Mouse (Mus musculus) adipocyte (in vitro differentiated cells): ENCODE results near the gene Usp46.
"Not testable (repeated sequence)": the region's sequence is repeated elsewhere in the genome, so short reads cannot be mapped to it uniquely, and the experiment has no call there.

ENCODE experiments used
- DNase-seq: peaks from one replicate; pipeline ENCODE4 v3.0.0-alpha.2; 2016; ENCODE audit warnings: low spot score

Usp46 gene

DNA sequence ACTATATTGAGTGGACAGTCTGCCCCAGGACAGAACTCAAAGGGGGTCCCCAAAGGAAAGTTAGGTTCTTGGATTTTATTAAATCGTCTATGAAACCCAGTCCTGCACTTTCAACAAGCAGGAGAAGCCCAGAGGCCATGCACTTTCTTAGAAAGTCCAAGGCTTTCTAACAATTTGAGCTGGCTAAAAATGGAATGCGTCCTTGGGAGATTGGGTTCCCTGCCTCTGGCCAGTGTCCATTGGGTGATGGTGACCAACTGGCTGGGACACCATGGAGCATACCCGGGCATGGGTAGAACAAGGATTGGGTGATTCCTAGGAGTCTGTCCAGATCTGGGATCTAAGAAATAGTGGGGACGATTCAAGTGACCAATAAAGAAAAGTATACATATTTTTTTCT lies 47.7 kb downstream of the Usp46 start:
- no peak for DNase-seq

DNA sequence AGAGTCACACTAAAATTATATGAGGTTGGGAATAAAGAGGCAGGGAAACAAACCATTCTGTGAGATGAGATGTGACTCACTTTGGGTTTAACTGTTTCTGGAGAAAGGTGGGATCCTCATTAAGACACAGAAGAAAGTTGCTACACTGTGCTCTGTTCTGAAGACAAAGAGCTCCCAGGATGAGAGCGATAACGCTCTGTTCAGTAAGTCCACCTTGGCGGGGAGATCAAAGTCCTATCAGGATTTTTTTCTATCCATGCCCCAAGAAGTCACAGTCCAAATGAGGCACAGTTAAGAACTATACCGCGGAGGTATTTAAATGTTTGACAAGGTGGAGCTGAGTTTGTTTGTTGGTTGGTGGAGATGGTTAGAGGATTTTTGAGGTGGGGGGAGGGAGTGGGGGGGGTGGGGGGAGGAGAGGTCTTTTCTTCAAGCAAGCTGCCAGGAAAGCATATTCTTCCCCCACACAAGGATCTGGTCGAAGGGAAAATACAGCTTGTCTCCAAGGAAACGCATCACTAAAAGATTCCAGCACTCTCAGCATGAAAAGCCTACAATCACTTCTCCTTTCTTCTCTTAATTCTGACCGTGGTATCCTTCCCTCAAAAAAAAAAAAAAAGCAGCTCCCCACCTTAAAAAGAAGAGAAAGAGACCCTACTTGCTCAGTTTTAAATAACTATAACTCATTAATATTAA lies 49.2 kb downstream of the Usp46 start:
- DNase-seq, result no peak

DNA sequence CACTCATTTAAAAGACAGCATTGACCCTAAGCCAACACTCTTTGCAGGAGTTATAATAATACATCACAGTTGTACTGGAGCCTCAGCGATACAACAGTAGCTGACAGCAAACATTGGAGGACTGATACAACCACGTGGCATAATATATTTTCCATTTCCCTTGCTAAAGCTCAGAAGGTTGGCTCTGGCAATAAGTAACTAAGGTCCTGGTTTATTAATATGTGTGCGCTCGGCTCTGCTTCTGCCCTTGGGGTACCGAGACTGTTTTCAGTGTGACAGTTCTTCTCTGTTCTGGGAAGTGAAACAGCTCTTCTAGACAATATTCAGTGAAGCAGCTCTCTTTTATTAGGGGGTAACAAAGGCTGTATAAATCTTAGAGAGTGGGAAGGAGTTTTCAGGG lies 50.7 kb downstream of the Usp46 start:
- no peak for DNase-seq

DNA sequence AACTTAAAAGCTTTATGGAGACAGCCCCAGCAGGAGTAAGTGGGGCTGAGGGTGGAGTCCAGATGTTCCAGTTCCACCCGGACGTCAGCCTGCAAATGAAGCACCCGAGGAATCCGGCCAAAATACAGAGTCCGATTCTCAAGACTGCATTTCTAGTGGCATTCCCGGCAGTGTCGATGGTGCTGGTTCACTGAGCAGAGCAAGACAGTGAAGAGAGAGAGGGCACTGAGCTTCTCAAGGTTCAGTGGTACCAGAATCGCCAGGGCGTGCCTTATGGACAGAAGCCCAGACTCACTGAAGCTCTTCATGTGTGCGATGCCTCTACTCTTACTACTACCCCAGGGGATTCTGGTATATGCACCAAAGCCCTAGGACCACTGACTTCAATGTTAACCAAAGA lies 56.6 kb downstream of the Usp46 start:
- DNase-seq, result no peak

DNA sequence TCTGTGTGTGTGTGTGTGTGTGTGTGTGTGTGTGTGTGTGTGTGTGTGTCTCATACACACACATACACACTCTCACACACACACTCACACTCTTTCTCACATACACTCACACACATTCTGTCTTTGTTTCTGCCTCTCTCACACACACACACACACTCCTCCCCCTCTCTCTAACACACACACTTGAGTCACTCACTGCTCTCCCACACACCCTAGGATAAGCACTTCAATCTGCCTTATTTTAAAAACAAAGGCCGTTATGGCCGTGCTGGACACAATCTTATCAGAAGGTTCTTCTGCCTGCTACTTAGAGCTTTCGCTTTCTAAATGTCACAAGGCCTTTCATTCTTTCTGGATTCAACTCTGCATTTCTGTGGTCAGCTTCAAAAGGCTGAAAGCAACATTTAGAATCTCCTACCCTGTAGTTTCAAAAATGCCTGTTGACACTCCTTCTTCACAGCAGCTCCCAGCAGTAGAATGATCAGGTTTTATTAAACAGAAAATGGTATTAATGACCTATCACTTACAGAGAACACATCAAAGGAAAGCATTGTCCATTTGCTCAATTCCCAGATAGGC lies 60.6 kb downstream of the Usp46 start:
- DNase-seq, result peak; percentile 8

DNA sequence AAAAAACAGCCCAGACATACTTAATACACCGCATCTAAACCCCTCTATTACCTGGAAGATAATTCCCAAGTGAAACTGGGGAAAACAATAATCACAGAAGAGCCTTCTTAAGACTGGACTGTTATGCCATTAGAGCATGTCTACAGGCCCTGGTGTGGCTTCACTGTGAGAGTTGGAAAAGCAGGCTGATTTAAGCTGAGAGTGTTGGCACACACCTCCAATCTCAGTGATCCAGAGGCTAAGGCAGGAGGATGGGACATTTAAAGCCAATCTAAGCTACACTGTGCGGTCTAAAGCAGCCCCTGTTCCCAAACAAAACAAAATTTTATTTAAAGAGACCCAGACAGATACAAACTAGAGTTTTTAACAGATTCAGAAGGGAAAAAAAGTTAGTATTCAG lies 62.3 kb downstream of the Usp46 start:
- no peak for DNase-seq

DNA sequence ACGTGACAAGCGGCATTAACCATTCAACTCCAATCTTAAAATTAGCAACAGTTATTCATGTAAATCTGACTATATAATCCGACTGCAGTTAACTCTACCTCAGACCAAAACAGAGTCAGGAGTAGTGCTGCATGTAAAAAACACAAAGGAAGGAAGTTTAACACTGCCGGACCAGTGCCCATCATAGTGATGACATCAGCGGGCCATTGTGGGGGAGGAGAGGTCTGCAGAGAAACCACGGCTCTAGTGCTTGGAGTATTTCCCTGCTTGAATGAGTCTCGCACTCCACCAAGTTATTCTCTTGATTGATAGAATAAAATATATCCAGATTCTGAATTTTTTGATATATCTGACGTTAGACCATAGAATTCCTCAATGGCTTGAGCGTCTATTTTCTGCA lies 66.5 kb downstream of the Usp46 start:
- no peak for DNase-seq

DNA sequence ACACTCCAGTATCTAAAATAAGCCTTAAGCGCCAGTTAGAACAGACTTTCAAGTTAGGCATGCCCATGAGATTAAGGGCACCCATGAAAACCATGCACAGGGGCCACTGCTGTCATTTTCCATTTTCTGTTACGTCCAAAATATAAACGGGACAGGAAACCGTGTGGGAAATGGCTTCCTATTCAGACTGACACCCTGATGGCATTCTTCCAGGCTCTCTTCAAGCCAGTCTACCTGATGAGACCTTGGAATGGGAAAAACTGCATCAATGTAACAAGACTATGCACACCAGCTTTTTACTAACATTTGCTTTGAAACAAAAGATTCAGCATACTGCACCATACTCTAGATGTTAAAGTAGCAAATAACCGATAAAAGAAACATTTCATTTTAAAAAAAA lies 69.3 kb downstream of the Usp46 start:
- DNase-seq, result no peak

DNA sequence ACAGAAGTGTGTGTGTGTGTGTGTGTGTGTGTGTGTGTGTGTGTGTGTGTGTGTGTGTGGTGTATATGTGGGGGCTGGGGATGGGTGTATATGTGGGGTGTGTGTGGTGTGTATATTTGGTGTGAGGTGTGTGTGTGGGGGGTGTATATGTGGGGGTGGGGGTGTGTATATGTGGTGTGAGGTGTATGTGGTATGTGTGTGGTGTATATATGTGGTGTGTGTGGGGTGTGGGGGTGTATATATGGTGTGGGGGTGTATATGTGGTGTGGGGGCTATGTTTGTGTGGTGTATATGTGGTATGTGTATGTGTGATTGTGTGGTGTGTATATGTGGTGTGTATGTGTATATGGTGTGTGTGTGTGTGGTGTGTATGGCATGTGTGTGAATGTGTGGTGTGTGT lies 73.4 kb downstream of the Usp46 start:
- no peak for DNase-seq

DNA sequence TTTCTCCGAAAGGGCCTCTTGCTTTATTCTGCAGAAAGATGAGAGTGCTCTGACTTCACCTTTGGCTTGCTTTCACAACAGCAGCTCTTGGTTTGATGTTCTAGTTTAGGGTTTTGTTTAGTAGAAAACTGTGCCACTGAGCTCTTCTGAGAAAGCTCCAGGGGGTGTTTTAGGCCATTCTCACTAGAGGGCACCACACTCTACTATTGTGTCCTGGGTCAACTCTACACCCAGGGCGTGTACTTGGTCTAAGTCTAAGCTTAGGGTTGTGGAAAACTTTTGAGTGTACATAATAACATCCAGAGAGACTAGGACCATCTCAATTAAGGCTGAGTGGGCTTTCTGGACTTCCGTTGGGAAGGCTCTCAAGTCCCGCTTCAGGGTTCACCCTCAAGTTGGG lies 74.7 kb downstream of the Usp46 start:
- peak; percentile 84 for DNase-seq

DNA sequence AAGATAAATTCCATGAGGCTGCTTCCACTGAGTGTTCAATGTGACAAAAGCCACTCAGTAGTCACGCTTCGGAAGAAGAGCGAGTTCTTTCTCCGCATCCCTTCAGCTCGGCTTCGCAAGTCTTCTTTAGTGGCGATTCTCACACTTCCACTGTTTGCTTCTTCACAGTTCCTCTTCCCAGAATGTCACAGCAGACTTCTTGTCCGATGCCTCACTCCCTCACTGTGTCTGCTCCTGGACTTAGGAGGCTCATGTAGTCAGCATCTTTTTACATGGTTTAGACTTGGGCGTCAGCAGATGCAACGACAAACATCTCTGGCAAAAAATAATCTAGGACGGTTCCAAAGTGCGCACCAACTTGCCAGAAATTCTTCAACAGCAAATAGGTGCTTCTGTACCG lies 75.9 kb downstream of the Usp46 start:
- no peak for DNase-seq

DNA sequence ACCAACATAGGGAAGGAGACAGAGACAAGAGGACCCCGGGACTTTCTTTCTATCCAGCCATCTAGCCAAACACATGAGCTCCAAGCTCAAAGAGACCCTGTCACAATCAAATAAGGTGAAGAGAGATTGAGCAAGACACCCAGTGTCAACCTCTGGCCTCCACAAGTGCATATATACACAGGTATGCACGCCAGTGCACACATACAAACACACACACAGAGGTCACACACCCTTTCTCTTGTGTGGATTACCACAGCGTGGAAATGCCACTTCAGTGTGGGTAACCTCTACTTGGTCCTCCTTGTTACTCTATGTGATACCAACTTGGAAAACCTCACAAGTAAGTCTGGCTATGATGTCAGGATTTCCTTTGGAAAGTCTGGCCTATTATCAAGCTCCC lies 78.7 kb downstream of the Usp46 start:
- no peak for DNase-seq

DNA sequence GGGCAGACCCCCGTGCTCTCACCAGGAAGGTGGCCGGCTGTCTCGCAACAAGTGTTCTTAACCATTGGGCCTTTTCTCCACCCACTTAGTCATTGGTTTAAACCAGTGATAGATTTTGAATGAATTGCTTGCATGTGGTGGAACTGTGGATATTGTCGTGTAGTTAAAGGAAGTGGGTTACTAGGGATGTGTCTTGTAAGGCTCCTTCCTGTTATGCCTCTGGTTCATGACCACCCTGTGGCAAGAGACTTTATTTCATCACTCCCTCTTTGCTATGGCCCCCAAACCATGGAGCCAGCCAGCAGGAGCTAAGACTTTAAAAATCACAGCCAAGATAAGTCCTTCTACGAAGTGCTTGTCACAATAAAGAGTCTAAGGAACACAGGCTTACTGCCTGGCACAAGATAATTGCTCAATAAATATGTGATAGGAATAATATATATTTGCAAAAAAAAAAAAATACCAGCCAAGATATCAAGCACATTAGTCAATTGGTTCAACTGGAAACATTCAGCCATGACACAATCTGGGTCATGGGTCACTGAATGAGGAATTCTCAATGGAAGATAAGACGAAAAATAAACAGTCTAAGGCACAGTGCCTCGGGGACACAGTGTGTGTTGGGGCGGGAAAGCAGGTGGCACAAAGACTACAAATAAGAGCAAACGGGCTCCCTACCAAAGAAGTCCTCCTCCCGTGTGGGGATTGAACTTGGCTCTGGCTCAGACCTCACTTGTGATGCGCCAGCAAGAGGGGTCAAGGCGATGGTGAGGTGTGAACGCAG lies 80.3 kb downstream of the Usp46 start:
- peak; percentile 62 for DNase-seq

DNA sequence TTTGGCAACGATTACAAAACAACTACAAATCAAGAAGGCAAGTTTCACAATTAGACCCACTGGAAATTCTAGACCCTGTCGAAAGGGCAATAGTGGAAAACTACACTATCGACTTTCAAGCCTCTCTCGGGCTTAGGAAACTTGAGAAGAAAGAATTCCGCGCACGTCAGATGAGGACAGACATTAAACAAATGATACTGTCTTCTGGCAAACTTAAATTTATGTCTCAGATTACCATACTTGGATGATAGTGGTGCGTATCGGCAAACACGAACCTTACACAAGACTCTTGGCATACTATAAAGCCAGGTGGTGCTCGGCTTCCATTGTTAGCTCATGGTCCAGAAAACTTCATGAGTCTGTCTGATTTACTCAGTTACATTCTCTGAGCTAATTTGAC lies 90.8 kb downstream of the Usp46 start:
- peak; percentile 37 for DNase-seq

DNA sequence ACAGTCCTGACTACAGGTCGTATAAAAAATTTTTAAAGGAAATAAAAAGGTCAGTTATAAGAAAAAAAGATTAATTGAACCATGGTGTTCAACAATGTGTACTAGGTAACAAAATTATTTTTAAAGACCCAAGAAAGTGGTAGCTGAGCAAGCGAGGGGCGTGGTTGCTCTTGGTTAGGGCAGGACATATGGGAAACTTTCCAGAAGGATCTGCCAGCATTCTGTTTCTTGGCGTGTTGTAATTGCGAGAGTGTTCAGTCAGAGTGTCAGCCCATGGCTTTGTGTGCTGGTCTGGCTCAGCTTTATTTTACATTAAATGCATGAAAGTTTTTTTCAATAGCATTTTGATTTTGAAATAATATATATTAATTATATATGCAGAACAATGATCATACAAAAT lies 96.5 kb downstream of the Usp46 start:
- DNase-seq, result peak; percentile 68

DNA sequence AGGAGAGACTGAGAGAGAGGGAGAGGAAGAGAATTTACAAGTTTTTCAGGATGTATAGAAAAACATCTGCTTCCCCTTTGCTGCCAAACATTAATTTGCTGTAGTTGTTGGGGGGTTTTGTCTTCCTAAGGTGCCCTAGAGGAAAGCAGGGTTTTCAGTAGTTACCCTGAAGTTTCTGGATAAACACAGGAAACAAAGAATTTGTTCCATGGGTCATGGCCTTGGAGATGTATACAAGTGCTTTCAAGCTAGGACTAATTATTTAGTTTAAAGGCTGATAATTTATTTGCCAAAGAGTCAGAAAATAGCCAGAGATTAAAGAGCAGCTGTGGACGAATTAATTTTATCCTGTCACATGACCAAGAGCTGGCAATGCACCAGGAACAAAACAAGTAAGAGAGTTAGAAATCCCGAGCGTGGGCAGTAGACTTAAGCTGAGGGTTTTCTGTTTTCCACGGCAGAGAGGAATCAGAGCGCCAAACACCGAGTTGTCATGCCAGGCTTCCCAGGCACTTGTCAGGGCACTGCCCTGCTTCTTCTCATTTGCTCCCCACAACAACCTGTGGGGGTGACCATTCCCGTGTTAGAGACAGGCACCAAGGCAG lies 98.1 kb downstream of the Usp46 start:
- DNase-seq, result peak; percentile 39

DNA sequence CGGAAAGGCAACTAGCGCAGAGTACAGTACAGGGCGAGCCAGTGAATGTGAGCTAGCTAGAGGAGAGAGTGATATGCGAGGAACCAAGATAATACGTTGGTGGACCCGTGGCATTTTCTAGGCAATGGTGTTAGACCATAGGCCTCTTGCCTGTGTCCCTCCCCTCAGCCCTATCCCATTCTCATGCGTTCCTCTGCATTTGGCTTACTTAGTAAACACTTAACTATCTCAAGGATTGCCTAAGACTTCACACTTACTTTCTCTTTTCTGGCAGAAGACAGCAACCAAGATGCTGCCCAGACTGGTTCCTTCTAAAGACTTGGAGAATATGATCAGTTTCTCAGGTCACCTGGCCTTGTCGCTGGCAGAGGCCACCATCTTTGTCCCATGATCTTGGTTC lies 98.9 kb downstream of the Usp46 start:
- DNase-seq, result no peak

DNA sequence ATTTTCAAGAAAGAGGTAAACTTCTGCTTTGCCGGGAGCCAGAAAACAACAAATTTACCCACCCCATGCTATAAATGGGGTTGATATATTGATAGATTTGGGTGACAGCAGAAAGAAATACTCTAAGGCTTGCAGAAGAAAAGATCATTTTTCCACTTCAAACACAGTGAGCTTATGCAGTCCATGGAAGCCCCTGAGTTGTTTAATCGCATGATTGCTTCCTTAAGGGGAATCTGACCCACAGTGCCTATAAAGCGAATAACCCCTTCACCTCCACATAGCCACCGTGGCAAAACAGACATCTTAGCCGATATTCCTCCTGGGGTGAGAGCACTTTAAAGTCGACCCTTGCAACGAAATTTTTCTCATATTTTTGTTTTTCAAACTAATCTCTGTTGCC lies 108.5 kb downstream of the Usp46 start:
- no peak for DNase-seq

DNA sequence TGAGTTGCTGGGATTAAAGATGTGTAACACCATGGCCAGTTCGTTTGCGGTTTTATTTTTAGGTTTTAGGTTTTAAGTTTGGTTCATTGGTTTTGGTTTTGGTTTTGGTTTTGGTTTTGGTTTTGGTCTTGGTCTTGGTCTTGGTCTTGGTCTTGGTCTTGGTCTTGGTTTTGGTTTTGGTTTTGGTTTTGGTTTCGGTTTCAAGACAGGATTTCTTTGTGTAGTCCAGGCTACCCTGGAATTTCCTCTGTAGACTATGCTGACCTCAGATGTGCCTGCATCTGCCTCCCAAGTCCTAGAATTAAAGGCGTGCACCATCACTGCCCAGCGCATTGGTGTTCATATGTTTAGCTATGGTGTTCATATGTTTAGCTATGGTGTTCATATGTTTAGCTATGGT lies 109.6 kb downstream of the Usp46 start:
- DNase-seq, result not testable (repeated sequence)

DNA sequence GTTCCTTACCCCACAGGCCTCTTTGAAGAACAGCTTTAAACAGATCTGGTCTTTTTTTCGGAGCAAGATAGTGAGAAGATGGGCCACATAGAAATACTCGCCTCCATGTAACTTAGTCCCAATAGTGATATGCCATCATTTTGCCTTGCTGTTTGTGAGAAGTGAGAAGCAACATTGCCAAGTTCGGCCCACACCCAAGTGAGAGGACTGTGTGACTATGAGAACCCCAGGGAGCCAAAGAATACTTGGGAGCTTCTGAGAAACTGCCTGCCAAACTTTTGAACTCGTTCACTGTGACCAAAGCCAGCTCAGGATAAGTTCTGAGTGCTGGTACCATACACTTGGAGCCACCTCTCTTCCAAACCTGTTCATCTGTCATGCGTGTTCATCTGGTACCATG lies 110.1 kb downstream of the Usp46 start:
- DNase-seq, result no peak

DNA sequence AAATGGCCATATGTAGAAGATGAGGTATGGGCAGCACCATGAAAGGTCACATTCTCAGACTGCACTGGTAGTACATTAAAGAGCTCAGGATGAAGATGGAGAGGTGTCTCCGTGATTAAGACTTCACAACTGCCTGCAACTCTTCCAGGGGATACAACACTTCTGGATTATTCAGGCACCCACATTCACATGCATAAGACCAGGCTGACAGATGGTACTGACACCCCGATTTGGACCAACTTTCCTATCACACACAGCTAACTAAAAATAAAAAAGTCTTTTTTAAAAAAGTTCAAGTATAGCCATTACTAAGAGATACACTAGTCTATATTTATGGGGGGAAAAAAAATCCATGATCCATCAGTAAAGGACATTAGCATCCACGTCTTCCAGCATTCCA lies 112.5 kb downstream of the Usp46 start:
- no peak for DNase-seq

DNA sequence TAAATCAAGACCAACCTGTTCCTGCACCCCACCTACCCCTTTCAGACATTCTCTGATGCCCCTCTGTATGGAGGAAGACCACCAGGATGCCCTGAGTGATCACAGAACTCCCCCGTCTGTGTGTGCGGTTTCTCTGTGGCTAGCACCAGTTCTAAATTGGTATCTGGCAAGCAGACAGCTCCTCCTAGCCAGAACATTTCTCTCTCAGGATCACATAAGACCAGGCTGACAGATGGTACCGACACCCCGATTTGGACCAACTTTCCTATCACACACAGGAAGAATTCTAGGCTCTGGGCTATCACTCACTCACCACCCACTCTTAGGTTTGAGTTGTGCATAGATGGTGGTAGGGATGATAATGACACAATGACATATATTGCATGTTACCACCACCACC lies 113.2 kb downstream of the Usp46 start:
- no peak for DNase-seq

DNA sequence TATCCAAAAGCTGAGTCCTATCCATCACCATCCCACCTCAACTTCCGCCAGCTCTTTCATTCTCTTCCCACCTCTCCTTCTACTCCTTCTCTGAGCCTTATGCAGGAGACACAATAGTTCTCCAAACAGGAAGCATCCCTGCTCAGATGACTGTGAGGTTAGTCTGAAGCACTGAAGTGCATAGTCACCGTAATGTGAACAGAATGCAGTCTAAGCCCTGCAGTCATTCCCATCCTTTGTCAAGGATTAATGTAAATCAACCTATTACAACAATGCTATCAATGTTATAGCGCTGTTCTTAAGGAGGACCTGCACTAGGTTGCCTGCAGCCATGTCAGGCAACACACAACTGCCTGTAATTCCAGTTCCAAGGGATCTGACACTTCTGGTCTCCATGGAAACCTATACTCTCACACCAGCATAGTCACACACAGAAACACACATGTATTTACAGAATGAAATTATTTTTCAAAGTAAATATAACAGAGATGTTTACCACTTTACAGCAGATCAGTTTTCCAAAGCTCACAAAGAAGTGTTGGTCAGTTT lies 115.1 kb downstream of the Usp46 start:
- no peak for DNase-seq
